Mouse (Mus musculus) adrenal gland, adult 18-20 months (tissue): Measurements from ENCODE around the gene Cela2a. TPM values are rescaled to one million over a fixed set of nuclear protein-coding genes. Genes with fewer than 3 reads are reported as not detected.
"Not testable (repeated sequence)": the region's sequence is repeated elsewhere in the genome, so short reads cannot be mapped to it uniquely, and the experiment has no call there.

ENCODE experiments used
- DNase-seq, 2 experiments: peaks; one replicate each; pipeline ENCODE4 v3.0.0; 2021 to 2022; ENCODE audit warnings: low spot score in 2 of 2
- total RNA-seq, 2 experiments: library from RNA; stranded (reverse); gene quantifications; 1 replicate in 1 of 2; 2 replicates in 1 of 2; pipeline ENCODE4 v1.2.3; 2021

The Cela2a gene
- total RNA-seq, 2 experiments from 2014 or later, result not detected

DNA sequence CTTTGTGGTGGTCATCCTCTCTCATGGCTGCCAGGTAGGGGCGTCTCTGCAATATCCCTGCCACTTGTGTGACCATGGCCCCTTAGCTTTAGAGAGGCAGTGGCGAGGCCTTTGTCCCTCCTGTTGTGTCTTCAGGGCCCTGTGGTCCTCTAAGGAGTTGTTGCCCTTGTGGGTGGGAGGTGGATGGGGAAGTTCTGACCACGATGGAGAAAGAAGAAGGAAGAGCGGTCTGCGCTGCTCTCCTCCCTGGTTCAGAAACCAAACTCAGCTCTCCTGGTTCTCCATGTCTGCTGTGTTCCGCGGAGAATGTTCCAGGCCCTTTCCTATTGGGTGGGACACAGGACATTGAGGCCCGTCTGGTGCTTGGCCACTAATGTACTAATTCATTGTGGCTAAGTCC lies 20.1 kb downstream of the Cela2a start:
- no peak for DNase-seq

GRCm38 (mm10) chr4:141804105-141804504 lies 21.9 kb downstream of the Cela2a start:
- no peak for DNase-seq

DNA sequence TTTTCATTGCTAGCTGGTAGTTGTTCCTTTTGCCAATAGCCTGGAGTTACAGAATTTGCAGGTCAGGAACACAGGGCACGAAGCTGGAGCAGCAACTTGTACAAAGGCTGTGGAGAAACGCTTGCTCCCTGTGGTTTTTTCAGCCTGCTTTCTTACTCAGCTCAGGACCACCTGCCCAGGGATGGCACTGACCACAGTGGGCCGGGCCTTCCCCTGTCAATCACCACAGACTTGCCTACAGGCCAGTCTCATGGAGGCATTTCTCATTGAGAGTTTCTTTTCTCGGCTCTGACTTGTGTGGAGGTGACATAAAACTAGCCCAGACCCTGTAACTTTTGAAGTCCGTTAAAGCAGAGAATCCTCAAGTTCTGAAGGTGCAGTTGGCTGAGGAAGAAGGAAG lies 28.4 kb downstream of the Cela2a start:
- DNase-seq, result no peak

DNA sequence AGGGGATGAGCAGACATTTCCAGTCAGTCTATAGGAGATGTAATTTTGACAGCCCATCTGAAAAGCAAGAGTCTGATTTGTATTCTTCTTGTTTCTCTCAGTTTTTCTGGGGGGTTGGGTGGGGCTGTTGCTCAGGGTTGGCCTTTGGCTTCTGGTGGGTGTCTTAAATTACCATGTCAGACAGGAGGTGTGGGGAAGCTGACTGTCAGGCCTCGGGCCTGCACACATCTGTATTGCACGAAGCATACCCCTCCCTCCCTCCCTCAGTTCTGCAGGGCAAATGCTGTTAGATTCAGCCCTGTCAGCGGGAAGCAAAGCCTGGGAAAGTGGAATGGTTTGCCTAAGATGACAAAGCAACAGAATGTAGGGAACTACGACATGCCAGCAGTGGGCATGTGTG lies 29.0 kb downstream of the Cela2a start:
- DNase-seq, result no peak

DNA sequence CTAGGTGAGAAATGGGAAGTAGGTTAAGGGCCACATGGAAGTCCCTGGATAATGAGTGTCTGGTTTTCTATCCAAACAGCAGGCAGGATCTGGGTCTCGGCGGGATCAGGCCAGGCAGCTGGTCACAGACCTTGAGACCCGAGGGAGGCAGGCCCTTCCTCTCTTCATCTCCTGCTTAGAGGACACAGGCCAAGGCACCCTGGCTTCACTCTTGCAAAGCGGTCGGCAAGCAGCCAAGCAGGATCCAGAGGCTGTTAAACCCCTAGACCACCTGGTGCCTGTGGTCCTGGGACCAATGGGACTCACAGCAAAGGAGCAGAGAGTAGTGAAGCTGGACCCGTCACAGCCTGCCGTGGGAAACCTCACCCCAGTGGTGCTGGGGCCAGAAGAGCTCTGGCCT lies 29.6 kb downstream of the Cela2a start:
- DNase-seq, result no peak

GRCm38 (mm10) chr4:141794152-141794535 lies 31.8 kb downstream of the Cela2a start:
- no peak for DNase-seq

- peak; percentile 99 for DNase-seq
These were observed 32.4 kb downstream of the Cela2a start, which contains the start of gene Casp9 for GRCm38 (mm10) chr4:141793282-141794151. TSS of gene Casp9 (plus strand) at chr4:141793612.

DNA sequence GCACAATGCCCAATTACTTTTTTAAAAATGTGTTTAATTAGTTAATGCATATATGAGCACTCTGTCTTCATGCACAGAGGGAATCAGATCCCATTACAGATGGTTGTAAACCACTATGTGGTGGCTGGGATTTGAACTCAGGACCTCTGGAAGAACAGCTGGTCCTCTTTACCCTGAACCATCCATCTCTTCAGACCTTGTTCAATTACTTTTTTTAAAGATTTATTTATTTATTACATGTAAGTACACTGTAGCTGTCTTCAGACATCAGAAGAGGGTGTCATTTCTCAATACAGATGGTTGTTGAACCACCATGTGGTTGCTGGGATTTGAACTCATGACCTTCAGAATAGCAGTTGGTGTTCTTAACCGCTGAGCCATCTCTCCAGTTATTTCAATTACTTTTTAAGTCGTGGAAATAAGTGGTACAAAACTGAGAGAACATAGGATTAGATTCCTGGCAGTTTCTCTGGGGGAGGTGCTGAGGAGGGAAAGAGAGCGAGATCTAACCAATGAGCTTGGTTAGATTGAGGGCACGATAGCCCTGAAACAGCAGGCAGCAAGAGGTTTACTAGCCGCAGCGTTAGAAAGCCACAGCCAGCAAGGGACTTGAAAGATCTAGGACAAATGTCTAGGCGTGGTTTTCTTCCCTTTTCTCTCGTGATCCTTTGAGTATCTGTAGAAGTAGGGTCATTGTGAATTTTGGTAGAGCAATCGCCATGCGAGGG lies 33.2 kb downstream of the Cela2a start:
- no peak for DNase-seq

- no peak for DNase-seq
These were observed 34.0 kb downstream of the Cela2a start for GRCm38 (mm10) chr4:141791951-141792350.

GRCm38 (mm10) chr4:141791486-141791885 lies 34.5 kb downstream of the Cela2a start:
- DNase-seq, result no peak

GRCm38 (mm10) chr4:141790524-141790990 lies 35.4 kb downstream of the Cela2a start, which contains the start of gene Dnajc16:
TSS of gene Dnajc16 (minus strand) at chr4:141790931.
- peak; percentile 92 to 94 for DNase-seq

GRCm38 (mm10) chr4:141789564-141790218 lies 36.3 kb downstream of the Cela2a start:
- no peak for DNase-seq

- no peak for DNase-seq
These were observed 38.5 kb downstream of the Cela2a start for GRCm38 (mm10) chr4:141787462-141787861.

GRCm38 (mm10) chr4:141787046-141787445 lies 38.9 kb downstream of the Cela2a start:
- no peak for DNase-seq

- DNase-seq, result no peak
These were observed 39.8 kb downstream of the Cela2a start for GRCm38 (mm10) chr4:141786141-141786540.

DNA sequence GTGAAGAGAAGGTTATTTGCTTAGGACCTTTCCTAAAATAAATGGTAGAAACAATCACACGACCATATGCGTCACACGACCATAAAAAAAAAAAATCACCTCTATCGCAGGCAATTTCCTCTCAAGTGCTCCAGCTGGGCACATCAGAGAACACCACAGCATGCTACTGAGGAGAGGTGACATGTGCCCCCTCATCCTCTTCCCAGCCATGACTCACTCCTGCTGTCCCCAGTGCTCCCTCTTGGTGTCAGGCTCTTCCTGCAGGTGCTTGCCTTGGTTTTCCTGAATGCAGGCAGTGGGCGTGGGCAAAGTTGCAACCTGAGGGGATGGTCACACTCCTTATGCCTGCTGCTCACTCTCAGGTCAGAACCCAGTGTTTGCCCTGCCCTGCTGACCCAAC lies 41.1 kb downstream of the Cela2a start:
- DNase-seq, result no peak

- DNase-seq, result no peak
These were observed 44.6 kb downstream of the Cela2a start for GRCm38 (mm10) chr4:141781201-141781985.

DNA sequence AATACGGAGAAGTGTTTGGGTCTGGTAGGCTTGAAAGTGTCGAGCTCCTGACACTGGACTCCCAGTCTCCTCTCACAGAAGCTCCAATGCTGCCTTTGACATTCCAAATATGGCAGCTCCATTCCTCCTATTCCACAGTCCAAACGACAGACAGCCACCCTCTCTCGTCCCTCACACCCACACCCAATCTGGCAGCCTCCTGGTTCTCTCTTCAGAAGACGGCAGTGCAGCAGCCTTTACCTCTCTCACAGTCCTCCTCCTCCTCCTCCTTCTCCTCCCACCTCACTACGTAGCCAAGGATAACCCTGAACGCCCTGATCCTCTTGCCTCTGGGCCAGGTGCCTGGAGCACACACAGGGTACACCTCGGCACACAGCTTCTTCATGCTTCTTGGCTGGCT lies 46.1 kb downstream of the Cela2a start:
- DNase-seq, result no peak

DNA sequence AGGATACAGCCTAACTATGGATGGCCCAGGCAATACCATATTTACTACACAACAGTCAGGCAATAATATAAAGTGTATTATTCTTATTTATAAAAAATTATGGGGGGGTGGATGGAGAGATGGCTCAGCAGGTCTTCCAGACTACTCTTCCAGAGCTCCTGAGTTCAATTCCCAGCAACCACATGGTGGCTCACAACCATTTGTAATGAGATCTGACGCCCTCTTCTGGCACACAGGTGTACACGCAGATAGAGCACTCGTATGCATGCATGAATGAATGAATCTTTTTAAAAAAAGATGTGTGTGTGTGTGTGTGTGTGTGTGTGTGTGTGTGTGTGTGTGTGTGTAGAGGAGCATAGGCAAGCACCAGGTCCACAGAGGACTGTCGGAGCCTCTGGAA lies 52.9 kb downstream of the Cela2a start:
- DNase-seq, result not testable (repeated sequence)

- DNase-seq, result no peak
These were observed 54.1 kb downstream of the Cela2a start for GRCm38 (mm10) chr4:141771823-141772222.
